Mouse (Mus musculus) adipose tissue, adult 10 weeks (tissue): ENCODE data around the gene Rara. TPM values are rescaled to one million over a fixed set of nuclear protein-coding genes. Genes with fewer than 3 reads are reported as not detected.

Experiments used
- polyA plus RNA-seq: library from polyadenylated mRNA; stranded (reverse); fragments of 350-450 nt; fragmentation: Illumina TruSeq; extraction: RNeasy Lipid Tissue Mini Kit (QIAGEN cat#74804); gene quantifications from one replicate; pipeline ENCODE4 v1.2.3, GENCODE M21; 2014; ENCODE audit warnings: low read depth, low replicate concordance

The Rara gene
- polyA plus RNA-seq: 15.1 TPM

DNA sequence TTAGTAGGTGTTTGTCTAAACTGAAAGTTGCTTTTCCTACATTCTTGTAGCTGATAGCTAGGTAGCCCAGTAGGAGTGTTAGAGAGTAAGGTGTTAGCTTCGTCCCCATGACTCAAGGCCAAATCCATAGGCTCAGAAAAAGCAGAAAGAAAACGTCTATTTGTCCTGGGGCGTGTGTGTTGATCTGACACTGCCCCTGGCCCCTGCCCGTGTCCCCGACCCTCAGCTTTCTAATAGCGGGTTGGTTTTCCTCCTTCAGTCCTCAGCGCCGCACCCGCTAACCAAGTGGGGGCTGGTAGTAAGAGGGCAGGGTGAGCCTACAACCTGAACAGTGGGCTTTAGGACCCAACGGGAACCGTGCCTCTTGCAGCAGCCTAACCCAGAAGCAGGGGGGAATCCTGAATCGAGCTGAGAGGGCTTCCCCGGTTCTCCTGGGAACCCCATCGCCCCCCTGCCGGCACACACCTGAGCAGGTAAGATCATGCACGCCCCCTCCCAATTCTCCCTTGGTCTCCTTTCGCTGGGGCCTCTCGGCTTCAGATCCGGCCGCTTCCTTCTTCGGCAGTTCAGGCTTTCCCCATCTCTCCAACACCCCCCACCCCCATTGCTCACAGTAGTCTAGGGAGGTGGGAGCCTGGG lies at the start of gene Rara:
Gene Rara (plus strand): TSS at position 381 of the 639 bp plus-strand sequence.

GRCm38 (mm10) chr11:98907437-98908173 lies 20.0 kb upstream of the Rara start, which contains the start of gene Cdc6:
Gene Cdc6, plus strand, starts transcription at chr11:98907801.

DNA sequence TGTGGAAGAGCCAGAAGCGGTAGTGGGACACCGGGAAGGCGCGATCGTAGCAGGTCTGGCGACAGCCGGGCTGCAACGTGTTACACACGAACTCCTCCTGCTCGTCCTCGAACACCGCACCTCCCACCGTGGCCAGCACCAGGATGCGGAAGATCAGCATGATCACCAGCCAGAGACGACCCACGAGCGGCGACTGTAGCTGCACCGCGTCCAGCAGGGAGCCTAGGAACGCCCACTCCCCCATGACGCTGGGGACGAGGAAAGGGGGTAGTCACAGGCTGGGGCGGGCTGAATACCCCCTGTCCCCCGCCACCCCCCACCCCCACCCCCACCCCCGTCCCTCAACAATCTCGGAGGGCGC lies 55.1 kb downstream of the Rara start, which contains the start of gene Gjd3:
Gene Gjd3 (minus strand): TSS at position 244 of the 361 bp plus-strand sequence.

GRCm38 (mm10) chr11:99023500-99024467 lies 96.2 kb downstream of the Rara start, which contains the start of gene Top2a:
Gene Top2a, minus strand, starts transcription at chr11:99024189.

Other genes starting within 250 kb of the Rara start
- 87.4 TPM for gene Psmd3, start 245.3 kb upstream of the Rara start, polyA plus RNA-seq
- gene Csf3, start 226.6 kb upstream of the Rara start, polyA plus RNA-seq: 0.79 TPM
- 44.4 TPM for gene Med24, start 198.4 kb upstream of the Rara start, polyA plus RNA-seq
- gene Thra, start 187.2 kb upstream of the Rara start, polyA plus RNA-seq: 71.0 TPM
- gene Nr1d1, start 152.5 kb upstream of the Rara start, polyA plus RNA-seq: 36.2 TPM
- gene Msl1, start 132.3 kb upstream of the Rara start, polyA plus RNA-seq: 61.1 TPM
- 26.9 TPM for gene Casc3, start 122.9 kb upstream of the Rara start, polyA plus RNA-seq
- gene Rapgefl1, start 91.0 kb upstream of the Rara start, polyA plus RNA-seq: 1.9 TPM
- gene Wipf2, start 64.2 kb upstream of the Rara start, polyA plus RNA-seq: 8.2 TPM
- 1.4 TPM for gene Cdc6, start 20.0 kb upstream of the Rara start, polyA plus RNA-seq
- gene Gjd3, start 55.2 kb downstream of the Rara start, polyA plus RNA-seq: not detected
- gene Top2a, start 96.4 kb downstream of the Rara start, polyA plus RNA-seq: 5.5 TPM
- gene Igfbp4, start 113.4 kb downstream of the Rara start, polyA plus RNA-seq: 275 TPM
- 1.3 TPM for gene Tns4, start 161.5 kb downstream of the Rara start, polyA plus RNA-seq
- gene Ccr7, start 227.3 kb downstream of the Rara start, polyA plus RNA-seq: 0.94 TPM